Mouse (Mus musculus): Measurements from ENCODE around the gene Tctn1. TPM values are rescaled to one million over a fixed set of nuclear protein-coding genes. Genes with fewer than 3 reads are reported as not detected.

The Tctn1 gene
- total and polyA plus RNA-seq, 2 experiments from 2014 or later = 2.3 to 21.6 TPM

DNA sequence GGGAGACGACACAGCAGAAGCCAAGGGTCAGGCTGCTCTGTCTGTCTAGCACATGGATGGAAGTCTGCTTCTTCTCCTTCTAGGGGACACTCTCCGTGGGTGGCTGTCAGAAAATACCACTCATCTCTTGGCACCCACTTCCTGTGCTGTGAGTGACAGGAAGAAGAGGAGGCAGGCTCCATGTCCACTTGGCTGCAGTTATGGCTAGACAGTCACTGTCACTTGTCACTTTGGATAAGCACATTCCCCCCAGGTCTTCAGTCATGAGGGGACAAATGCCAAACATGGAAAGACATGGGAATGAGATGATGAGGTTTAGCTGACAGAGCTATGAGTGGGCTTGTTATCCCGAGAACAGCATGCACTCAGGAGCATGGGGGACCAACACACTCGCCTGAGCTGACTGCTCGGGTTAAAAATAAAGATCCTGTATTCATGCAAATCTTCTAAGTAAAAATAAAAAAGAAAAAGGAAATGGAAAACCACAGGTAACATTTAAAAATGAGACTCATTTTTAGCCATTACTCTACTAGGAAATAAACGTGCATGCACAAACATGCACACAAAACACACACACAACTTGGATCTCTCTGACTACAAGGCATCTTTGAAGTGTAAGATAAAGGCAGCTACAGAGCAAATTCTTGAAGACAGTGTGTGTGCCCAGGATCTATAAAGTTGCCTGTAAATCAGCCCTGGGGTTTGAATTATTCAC lies 6.1 kb downstream of the Tctn1 start:
- TF ChIP-seq CTCF (IDR thresholded peaks at IDR 0.05; ENCODE audit: low read depth) (no peak), EP300 (IDR thresholded peaks at IDR 0.05; ENCODE audit: low read depth) (no peak)
- WGBS = 52% methylated on average over 6 of the region's 6 CpGs
- no peak for ATAC-seq (ENCODE audit: insufficient read depth, low read depth)
- H3K4me1 ChIP-seq (ENCODE audit: control insufficient read depth, insufficient read depth) = no peaks in the 10 kb centered on the region
- no peak overlapping the region for H3K9ac ChIP-seq (replicated peaks; ENCODE audit: low read depth, low read length)
- H3K4me2 ChIP-seq (ENCODE audit: low read depth, low read length) = no peak overlapping the region
- no peak overlapping the region for H3K4me3 ChIP-seq (ENCODE audit: low read depth, low read length)
- no peak for DNase-seq (ENCODE audit: low spot score)
- no peaks in the 10 kb centered on the region for H3K27me3 ChIP-seq (ENCODE audit: control insufficient read depth, insufficient read depth, low read length)
- peaks cover 57% of the 10 kb centered on the region for H3K36me3 ChIP-seq (replicated peaks; ENCODE audit: control insufficient read depth, insufficient read depth, low read length)
- no peaks in the 10 kb centered on the region for H3K9me3 ChIP-seq (replicated peaks; ENCODE audit: control insufficient read depth, low read length)
- no peak overlapping the region for H3K27ac ChIP-seq (ENCODE audit: low read depth)

DNA sequence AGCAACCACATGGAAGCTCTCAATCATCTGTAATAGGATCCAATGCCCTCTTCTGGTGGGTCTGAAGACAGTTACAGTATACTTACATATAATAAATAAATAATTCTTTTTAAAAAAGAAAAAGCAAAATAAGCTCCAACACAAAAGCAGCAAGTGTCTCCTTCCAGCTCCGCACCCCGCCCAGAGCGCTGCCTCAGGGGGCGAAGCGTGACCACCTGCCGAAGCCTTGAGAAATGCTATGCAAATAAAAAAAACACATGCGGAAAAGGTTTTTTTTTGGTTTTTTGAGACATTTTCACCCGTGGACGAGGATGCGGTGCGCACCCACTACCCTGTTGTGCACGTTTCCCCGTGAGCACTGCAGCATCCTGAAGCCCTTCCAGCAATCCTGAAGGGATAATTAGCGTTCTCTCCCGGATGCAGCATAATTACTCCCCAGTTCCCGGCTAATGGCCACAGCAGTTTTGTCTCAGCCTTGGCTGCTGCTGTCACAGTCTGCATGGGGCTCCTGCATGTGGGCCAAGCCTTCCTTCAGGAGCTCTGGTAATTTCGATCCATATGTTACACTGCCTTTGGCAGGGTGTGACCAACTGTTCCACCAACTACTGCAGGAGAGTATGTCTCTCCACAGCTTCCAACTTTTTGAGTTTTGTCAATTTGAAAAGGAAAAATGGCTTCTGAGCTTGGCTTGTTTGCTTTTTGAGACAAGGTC lies 12.2 kb downstream of the Tctn1 start:
- H3K27me3 ChIP-seq (ENCODE audit: control insufficient read depth, insufficient read depth, low read length) = no peaks in the 10 kb centered on the region
- H3K36me3 ChIP-seq (replicated peaks; ENCODE audit: control insufficient read depth, insufficient read depth, low read length) = peaks cover 42% of the 10 kb centered on the region
- no peak overlapping the region for H3K4me2 ChIP-seq (ENCODE audit: low read depth, low read length)
- H3K9me3 ChIP-seq (replicated peaks; ENCODE audit: control insufficient read depth, low read length) = no peaks in the 10 kb centered on the region
- H3K4me3 ChIP-seq (ENCODE audit: low read depth, low read length) = no peak overlapping the region
- H3K27ac ChIP-seq (ENCODE audit: low read depth) = no peak overlapping the region
- no peak for TF ChIP-seq CTCF (IDR thresholded peaks at IDR 0.05; ENCODE audit: low read depth)
- TF ChIP-seq EP300 (IDR thresholded peaks at IDR 0.05; ENCODE audit: low read depth) = no peak
- no peak for DNase-seq (ENCODE audit: low spot score)
- no peak overlapping the region for H3K9ac ChIP-seq (replicated peaks; ENCODE audit: low read depth, low read length)
- ATAC-seq (ENCODE audit: insufficient read depth, low read depth) = no peak
- no peaks in the 10 kb centered on the region for H3K4me1 ChIP-seq (ENCODE audit: control insufficient read depth, insufficient read depth)
- WGBS = 94% methylated on average over 17 of the region's 17 CpGs

DNA sequence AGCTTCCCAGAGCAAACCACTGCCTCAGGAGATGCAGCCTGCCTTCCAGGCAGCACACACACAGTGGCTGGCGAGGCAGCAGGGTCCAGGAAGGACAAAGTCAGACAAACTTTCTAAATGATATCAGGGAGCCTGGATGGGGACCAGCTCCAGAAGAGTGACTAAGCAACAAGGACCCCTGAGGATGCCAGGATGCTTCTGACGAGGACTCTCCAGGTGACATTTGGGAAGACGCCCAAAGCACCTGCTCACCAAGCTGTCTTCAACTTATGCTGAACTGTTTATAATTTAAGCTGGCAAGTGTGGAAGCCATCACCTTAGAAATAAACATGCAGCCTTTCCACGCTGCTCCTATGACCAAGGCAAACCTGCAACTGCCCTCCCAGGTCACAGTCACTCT lies 15.0 kb downstream of the Tctn1 start:
- TF ChIP-seq EP300 (IDR thresholded peaks at IDR 0.05; ENCODE audit: low read depth) = no peak
- no peak for TF ChIP-seq CTCF (IDR thresholded peaks at IDR 0.05; ENCODE audit: low read depth)
- H3K27me3 ChIP-seq (ENCODE audit: control insufficient read depth, insufficient read depth, low read length) = no peaks in the 10 kb centered on the region
- no peak overlapping the region for H3K27ac ChIP-seq (ENCODE audit: low read depth)
- no peaks in the 10 kb centered on the region for H3K9me3 ChIP-seq (replicated peaks; ENCODE audit: control insufficient read depth, low read length)
- no peak overlapping the region for H3K9ac ChIP-seq (replicated peaks; ENCODE audit: low read depth, low read length)
- no peaks in the 10 kb centered on the region for H3K4me1 ChIP-seq (ENCODE audit: control insufficient read depth, insufficient read depth)
- no peak overlapping the region for H3K4me2 ChIP-seq (ENCODE audit: low read depth, low read length)
- DNase-seq (ENCODE audit: low spot score) (no peak), ATAC-seq (ENCODE audit: insufficient read depth, low read depth) (no peak)
- no peak overlapping the region for H3K4me3 ChIP-seq (ENCODE audit: low read depth, low read length)
- H3K36me3 ChIP-seq (replicated peaks; ENCODE audit: control insufficient read depth, insufficient read depth, low read length) = peaks cover 31% of the 10 kb centered on the region
- 85% methylated on average over 4 of the region's 4 CpGs for WGBS

GRCm38 (mm10) chr5:122247934-122248333 lies 16.3 kb downstream of the Tctn1 start:
- DNase-seq (ENCODE audit: low spot score) = no peak
- TF ChIP-seq CTCF (IDR thresholded peaks at IDR 0.05; ENCODE audit: low read depth) = no peak
- Histone ChIP-seq H3K4me3 (ENCODE audit: low read depth, low read length) (no peak overlapping the region), H3K27ac (ENCODE audit: low read depth) (no peak overlapping the region), H3K9me3 (replicated peaks; ENCODE audit: control insufficient read depth, low read length) (no peaks in the 10 kb centered on the region), H3K36me3 (replicated peaks; ENCODE audit: control insufficient read depth, insufficient read depth, low read length) (peaks cover 28% of the 10 kb centered on the region; the same call in 1 of the 2 replicates), H3K27me3 (ENCODE audit: control insufficient read depth, insufficient read depth, low read length) (no peaks in the 10 kb centered on the region), H3K9ac (replicated peaks; ENCODE audit: low read depth, low read length) (no peak overlapping the region), H3K4me1 (ENCODE audit: control insufficient read depth, insufficient read depth) (no peaks in the 10 kb centered on the region), H3K4me2 (ENCODE audit: low read depth, low read length) (no peak overlapping the region)
- WGBS = 85% methylated on average over 7 of the region's 7 CpGs
- ATAC-seq (ENCODE audit: insufficient read depth, low read depth) = peak; percentile 25; the same call in 1 of the 2 replicates

DNA sequence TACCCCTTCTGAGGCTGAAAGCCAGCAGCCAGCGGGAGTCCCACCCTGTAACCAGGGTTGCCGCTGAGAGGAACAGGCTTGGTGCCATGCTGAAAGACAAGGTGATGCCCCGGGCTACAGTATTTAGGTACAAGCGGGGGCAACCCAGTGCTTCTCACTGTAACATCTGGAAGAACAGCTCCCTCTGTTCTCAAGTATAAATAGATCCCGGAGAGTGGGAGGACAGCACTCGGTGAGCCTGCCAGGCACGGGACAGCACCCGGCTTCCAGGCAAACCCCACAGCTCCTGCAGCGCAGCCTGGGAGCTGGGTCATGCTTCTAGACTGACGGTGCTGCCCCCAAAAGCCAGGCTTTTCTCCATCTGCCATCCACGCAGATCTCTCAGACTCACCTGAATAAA lies 16.7 kb downstream of the Tctn1 start:
- no peaks in the 10 kb centered on the region for H3K27me3 ChIP-seq (ENCODE audit: control insufficient read depth, insufficient read depth, low read length)
- H3K4me1 ChIP-seq (ENCODE audit: control insufficient read depth, insufficient read depth) = no peaks in the 10 kb centered on the region
- peaks cover 28% of the 10 kb centered on the region; the same call in 1 of the 2 replicates for H3K36me3 ChIP-seq (replicated peaks; ENCODE audit: control insufficient read depth, insufficient read depth, low read length)
- WGBS = 50% methylated on average over 11 of the region's 11 CpGs
- DNase-seq (ENCODE audit: low spot score) = peak; percentile 55
- H3K4me3 ChIP-seq (ENCODE audit: low read depth, low read length) = no peak overlapping the region
- TF ChIP-seq CTCF (IDR thresholded peaks at IDR 0.05; ENCODE audit: low read depth) = no peak
- no peak for TF ChIP-seq EP300 (IDR thresholded peaks at IDR 0.05; ENCODE audit: low read depth)
- H3K9me3 ChIP-seq (replicated peaks; ENCODE audit: control insufficient read depth, low read length) = no peaks in the 10 kb centered on the region
- H3K4me2 ChIP-seq (ENCODE audit: low read depth, low read length) = no peak overlapping the region
- H3K27ac ChIP-seq (ENCODE audit: low read depth) = no peak overlapping the region
- peak; percentile 78 for ATAC-seq (ENCODE audit: insufficient read depth, low read depth)
- H3K9ac ChIP-seq (replicated peaks; ENCODE audit: low read depth, low read length) = no peak overlapping the region
